Mouse (Mus musculus) cerebellum, adult 11-12 months (tissue): ENCODE measurements around the gene H2-Ob.

Experiments
- DNase-seq: peaks from one replicate; pipeline ENCODE4 v3.0.0; 2022

The H2-Ob gene

GRCm38 (mm10) chr17:34247047-34247446, 8.3 kb downstream of the H2-Ob start:
- DNase-seq: no peak

- no peak for DNase-seq
Measured at GRCm38 (mm10) chr17:34248764-34249163, 10.1 kb downstream of the H2-Ob start.

DNA sequence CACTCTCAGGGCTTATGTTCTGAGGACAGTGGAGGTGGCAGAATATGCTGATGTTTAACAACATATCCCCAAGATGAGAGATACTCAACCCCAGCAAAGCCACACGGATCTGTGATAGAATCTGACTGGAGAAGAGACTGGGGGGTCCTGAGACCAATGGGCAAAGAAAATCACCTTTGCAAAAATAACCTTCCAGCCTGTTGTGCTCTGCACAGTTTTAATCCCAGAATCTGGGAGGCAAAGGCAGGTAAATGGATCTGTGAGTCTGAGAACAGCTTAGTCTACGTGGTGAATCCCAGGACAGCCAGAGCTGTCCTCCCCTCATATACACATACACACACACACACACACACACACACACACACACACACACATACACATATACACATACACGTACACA, 10.7 kb downstream of the H2-Ob start:
- DNase-seq: no peak

DNA sequence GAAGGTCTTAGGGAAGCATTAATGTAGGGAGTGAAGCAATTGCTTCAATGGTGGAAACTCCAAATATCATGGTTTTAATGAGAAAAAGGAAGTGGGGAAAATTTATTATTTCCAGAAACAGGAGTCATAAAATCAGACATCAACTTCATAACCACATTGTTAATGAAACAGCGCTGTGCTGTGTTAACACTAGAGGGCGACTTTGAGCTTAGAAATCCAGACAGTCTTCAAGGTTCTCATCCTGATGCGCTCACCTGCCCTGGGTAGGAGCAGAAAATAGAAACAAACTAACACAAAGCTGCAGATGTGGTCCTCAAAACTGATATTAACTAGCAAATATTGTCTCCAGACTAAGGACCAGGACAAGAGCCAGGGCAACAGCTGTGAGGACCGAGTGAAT, 11.2 kb downstream of the H2-Ob start:
- no peak for DNase-seq

DNA sequence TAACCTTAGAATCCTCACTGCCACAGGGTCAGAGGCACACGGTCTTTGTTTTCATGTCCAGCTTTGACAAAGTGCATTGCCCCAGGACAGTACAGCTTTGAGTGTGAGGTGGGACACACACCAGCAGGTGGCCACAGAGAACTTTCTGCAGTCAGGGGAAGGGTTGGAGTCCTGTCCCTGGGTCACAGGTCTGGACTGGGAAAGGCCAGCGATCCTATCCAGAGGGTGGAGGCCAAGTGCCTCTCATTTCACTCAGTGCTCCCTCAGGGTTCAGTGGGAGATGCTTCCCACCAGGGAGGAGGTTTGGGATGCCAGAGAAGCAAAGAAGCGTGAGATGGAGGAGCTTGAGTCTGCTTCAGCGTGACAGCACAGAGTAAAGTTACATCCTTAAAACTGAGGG, 13.0 kb downstream of the H2-Ob start:
- DNase-seq: no peak

- no peak for DNase-seq
Measured at GRCm38 (mm10) chr17:34256501-34256900, 17.8 kb downstream of the H2-Ob start.

GRCm38 (mm10) chr17:34257594-34258375, 19.1 kb downstream of the H2-Ob start, which contains the start of gene H2-Ab1:
H2-Ab1 (plus strand) TSS chr17:34257689.
- DNase-seq: no peak

DNA sequence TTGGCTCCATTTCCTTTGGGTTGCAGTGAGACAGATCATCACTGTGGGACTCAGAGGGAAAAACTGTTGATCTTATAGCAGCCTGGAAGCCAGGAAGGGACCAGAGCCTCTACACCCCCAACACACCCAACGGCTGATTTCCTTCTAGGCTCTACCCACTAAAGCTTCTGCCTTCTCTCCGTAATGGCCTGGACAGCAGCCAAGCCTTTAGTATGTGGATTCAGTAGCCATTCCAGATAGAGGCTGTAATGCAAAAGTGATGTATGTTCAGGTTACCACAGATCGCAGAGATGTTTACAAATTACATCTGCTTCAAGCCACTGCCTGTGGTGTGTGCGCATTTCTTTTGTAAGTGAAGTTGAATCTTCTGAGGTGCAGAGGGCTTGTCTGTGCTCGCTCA, 21.8 kb downstream of the H2-Ob start:
- no peak for DNase-seq

DNA sequence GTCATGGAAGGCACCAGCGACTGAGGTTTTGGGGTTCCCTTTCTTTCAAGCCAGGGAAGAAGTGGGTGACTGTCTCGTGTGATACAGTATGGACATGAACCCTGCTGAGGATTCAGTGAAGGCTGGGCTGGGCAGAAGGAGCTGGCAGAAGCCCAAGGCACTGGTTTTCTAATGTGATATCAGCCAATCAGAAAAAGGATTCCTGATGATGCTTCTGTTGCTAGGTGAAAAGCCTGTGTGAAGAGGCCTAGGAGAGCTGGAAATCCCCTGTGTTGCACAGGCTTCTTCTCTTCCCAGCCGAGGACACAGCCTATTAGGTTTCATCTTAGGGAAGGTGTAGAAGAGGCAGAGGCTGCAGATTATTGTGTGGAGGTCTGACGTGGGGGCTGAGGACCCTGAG, 22.8 kb downstream of the H2-Ob start:
- peak; percentile 7 for DNase-seq

- peak; percentile 20 for DNase-seq
Measured at GRCm38 (mm10) chr17:34263068-34263467, 24.4 kb downstream of the H2-Ob start.

DNA sequence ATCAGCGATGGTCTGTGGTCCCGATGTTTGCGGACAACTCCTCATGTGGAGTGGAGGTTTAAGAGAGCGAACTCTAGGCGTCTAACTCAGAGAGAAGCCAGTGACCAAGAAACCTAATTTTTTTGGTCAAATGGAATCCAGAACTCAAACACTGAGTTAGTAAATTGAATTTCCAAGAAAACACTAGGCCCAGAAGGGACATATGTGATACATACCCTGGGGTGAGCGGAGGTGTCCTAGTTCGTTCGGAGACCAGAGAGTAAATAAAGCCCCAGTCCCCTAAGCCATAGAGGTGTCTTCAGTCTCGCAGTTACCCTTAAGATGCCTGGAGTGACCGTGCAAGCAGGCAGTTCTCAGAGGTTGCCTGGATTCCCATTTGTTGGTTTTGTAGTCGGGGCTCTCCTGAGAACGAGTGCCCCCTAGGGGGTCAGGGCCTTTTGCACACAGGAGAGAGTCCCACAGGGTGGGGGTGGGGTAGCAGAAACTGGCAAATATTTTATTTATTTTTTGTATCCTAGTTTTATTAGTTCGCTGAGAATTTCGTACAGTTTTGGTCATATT, 25.2 kb downstream of the H2-Ob start:
- DNase-seq: no peak

DNA sequence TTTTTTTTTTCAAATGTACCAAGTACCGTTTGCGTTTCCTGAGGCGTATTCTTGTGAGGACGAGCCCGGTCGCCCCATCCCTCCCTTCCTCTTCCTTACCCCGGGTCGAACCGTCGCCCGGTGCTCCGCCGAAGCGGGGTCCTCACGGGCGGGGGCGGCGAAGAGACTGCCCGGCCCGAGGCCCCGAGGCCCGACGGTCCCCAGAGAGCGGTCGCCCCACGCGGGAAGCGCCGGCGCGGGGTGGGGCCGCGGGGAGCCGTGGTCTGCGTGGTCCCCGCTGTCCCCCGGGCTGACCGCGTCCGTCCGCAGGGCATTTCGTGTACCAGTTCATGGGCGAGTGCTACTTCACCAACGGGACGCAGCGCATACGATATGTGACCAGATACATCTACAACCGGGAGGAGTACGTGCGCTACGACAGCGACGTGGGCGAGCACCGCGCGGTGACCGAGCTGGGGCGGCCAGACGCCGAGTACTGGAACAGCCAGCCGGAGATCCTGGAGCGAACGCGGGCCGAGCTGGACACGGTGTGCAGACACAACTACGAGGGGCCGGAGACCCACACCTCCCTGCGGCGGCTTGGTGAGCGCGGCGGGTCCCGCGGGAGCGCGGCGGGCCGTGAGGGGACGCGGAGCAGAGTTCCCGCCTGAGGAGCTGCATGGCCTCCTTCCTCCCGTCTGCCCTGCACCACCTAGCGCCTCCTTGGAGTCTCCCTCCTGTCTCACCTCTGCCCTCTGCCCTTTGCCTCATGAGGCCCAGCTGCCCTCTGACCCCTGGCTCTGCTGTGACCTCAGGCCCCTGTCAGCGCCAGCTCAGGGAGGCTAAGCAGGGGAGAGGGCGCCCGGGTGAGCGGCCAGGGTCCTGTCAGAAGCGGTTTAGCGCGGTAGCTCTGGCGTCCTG, 26.0 kb downstream of the H2-Ob start:
- no peak for DNase-seq

GRCm38 (mm10) chr17:34268262-34268661, 29.6 kb downstream of the H2-Ob start:
- DNase-seq: no peak

- no peak for DNase-seq
Measured at GRCm38 (mm10) chr17:34268748-34269147, 30.0 kb downstream of the H2-Ob start.

DNA sequence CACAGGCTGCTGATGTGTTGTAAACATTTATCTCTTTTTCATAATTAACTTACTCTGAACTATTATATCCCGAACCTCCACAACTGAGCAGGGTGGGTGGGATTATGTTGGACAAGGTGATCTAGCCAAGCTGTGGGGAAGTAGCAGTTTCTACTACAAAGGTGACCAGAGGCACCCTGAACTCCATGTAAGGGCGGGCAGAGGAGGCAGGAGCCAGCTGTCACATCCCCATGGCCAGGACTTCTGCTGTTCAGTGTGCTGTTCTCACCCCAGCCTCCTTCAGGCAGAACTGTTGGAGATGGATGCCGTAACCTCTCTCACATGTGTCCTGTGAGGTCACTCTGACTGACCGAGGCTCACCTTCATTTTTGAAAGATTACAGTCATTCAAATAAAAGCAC, 31.1 kb downstream of the H2-Ob start:
- no peak for DNase-seq

DNA sequence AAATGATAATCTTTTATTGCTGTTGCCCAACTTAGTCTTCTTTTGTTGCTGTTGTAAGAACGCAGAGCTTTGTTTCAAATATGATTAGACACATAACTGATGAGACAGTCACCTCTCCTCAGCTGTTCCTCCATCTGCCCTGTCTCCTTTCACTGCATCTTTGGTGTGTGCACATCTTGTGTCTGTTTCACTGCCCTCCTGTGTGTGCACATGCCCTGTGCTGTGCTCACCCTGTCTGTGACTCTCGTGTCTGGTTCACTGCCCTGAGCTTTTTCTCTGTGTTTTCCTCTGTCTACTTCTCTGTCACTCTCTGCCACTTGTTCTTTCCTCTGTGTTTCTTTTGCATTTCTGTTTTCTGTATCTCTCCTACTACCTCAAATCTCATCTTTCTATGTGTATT, 31.5 kb downstream of the H2-Ob start:
- no peak for DNase-seq

- no peak for DNase-seq
Measured at GRCm38 (mm10) chr17:34270940-34271339, 32.2 kb downstream of the H2-Ob start.

GRCm38 (mm10) chr17:34272102-34272501, 33.4 kb downstream of the H2-Ob start:
- no peak for DNase-seq

GRCm38 (mm10) chr17:34280499-34281038, 41.9 kb downstream of the H2-Ob start:
- DNase-seq: no peak

DNA sequence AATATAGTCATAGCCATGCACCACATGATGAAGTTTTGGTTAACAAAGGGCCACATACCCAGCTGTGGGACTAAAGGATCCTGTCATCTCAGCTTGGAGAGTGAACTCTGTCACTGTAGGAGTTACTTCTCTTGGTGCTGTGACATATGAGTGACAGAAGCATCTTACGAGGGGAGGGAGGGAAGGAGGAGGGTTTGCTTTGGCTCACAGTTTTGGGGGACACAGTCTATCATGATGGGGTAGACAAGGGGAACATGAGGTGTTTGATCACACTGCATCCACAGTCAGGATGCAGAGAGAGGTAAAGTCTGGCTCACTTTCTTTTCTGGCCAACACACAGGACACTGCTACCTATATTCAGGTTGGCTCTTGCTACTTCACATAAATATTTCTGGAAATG, 43.1 kb downstream of the H2-Ob start:
- no peak for DNase-seq

DNA sequence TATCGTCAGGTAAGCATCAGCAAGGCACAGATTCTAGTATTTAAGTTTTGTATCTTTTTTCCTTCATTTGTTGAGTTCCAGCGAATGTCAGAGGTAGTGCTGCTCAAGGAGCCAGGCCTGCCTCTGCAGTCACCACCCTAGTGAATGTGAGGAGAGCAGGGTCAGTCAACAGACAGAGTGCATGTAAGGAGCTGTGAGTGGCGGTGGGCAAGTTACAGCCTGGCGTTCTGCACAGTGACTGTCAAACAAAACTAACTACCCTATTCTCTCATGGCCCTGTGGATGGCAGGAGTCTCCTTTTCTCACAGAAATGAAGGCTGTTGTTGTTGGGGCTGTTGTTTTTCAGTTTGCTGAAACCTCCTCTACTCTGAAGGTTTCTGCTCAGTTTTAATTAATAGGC, 46.7 kb downstream of the H2-Ob start:
- DNase-seq: no peak

DNA sequence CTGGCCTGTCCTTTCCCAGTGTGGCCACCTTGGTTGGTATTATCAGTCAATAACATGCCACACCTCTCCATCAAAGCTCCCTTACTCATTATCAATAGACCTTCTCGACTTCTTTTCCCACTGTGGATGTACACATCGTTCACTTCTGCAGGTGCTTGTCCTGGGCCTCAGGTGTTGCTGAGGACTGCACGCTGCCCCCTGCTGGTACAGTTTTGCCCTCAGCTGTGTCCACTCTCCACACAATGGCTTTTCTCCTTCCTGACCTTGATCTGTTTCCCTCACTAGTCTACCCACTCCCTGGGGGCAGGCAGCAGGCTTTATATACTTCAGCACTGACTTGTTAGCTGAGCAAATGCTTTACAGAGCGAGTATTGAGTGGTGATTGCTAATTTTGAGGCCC, 47.1 kb downstream of the H2-Ob start:
- DNase-seq: no peak

DNA sequence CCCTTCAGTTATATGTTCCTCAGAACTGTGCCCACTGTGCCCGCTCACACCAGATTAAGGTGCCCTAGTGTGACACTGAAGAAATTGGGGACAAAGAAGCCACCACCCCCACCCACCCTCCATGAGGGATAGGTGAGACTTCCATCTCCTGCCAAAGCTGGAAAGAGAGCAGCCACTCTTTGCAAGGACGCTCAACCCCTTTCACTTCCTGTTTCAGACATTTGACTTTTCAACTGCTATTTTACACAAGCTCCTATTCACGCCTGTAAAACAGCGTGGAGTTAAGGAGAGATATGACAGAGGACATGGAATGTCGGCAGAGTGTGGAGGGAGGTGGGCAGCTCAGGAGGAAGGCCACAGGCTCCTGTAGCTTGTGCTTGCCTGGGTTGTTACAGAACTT, 47.8 kb downstream of the H2-Ob start:
- DNase-seq: no peak

DNA sequence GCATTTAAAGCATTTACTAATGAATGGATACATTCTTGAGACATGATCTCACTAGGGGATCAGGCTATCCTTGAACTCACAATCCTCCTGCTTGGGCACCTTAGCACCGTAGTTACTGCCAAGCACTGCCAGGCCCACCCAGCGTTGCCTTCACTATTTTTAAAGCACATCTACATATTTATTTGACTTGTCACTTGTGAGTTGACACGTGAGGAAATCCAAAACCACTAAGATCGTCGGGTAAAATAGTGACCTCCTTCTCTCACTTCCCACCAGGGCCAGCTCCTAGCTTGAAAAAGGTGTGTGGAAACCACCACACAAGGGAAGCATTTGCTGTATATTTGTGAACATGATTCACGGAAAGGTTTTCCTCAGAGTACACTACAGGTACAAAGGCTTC, 48.3 kb downstream of the H2-Ob start:
- no peak for DNase-seq
